Mouse (Mus musculus) bone marrow, adult 2 months (tissue): Measurements from ENCODE around the gene Gm11937.

Experiments used
- CTCF ChIP-seq: fragments of 200-500 bp; IDR thresholded peaks from 2 replicates; pipeline ENCODE4 v1.5.1; 2011; ENCODE audit warnings: low read length, control low read depth; ENCODE audit not compliant: control insufficient read depth, insufficient read depth
- POLR2A ChIP-seq: fragments of 200-500 bp; IDR thresholded peaks from 2 replicates; pipeline ENCODE4 v1.6.1; 2011; ENCODE audit warnings: low read depth, mild to moderate bottlenecking, control low read depth, low read length, borderline replicate concordance; ENCODE audit not compliant: control insufficient read depth

- no peak for TF ChIP-seq CTCF
- TF ChIP-seq POLR2A = no peak
Observed at GRCm38 (mm10) chr11:99562580-99562979, 47.4 kb downstream of the Gm11937 start.
